ENCODE assay signal across 11 mouse cellular contexts in the genomic region with DNA sequence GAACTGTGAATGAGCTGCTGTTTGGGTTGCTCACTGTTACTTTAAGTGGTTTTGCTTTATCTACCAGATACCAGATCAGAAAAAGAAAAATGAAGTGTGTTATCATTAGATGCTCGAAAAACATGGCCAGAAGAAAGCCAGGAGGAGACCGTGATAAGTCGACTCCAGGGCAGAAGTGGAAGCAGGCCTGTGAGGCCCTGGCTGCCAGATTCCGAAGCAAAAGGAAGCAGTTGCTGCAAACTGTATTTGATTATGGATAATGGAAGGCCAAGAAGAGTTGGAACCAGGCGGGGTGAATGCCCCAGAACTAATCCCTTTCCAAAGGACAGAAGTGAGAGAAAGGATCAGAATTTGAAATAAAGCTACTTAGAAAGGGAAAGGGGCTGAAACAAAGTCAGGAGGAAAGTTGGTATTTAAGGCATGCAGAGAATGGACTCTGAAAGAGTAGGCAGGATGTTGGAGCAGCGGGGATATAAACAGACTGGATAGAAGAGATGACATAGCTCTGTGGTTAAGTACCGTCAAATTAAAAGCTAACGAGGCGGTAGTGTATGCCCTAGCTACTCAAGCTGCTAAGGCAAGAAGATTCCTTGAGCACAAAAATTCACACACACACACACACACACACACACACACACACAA. TPM values are rescaled to one million over a fixed set of nuclear protein-coding genes. Genes with fewer than 3 reads are reported as not detected.
DNase-seq lines count a peak whose midpoint lies in the region; ATAC-seq and TF ChIP-seq lines count a peak whose summit lies in the region.
"Had no signal": no experiment of that assay in that cellular context is flagged by ENCODE, and none has a peak within 500 bp of the region (broad histone marks: within the 10 kb centered on the region; RNA-seq: fewer than 3 reads in every experiment).

No protein-coding gene starts in this region.

- H3K4me2 ChIP-seq in embryonic facial prominence, embryonic 11.5 days (ENCODE audit: low read depth, low read length) = no peak overlapping the region
- H3K4me2 ChIP-seq in liver, embryonic 13.5 days = peak overlapping the region; percentile 39

- TF ChIP-seq POLR2A in kidney, adult 2 months (IDR thresholded peaks at IDR 0.05; ENCODE audit: low read depth, low read length) = no peak

- ATAC-seq in embryonic facial prominence, embryonic 11.5 days (replicated peaks; ENCODE audit: insufficient number of reproducible peaks, low FRiP score, low TSS enrichment, low read depth) = no peak
- ATAC-seq in liver, embryonic 13.5 days (ENCODE audit: low read depth) = peak; percentile 63
- ATAC-seq: hindbrain, embryonic 16.5 days had no signal

- DNase-seq in kidney, adult 2 months = no peak
- DNase-seq in kidney, postnatal 36 days = no peak
- peak; percentile 89 for DNase-seq in Muller cell, postnatal 12 days (ENCODE audit: inconsistent ontology term)
- peak; percentile 36 for DNase-seq in embryonic facial prominence, embryonic 11.5 days (ENCODE audit: low spot score)
- peak; percentile 67 for DNase-seq in liver, embryonic 13.5 days
- no peak for DNase-seq in adrenal gland, adult 2 months
- DNase-seq in ovary, postnatal 14 days (ENCODE audit: low spot score) = no peak
- no peak for DNase-seq in urinary bladder, postnatal 10 days (ENCODE audit: low spot score)
- DNase-seq: cerebellum, postnatal 25 days had no signal

- no peak overlapping the region for H3K4me3 ChIP-seq in kidney, adult 2 months (ENCODE audit: insufficient read depth, low read depth, low read length)
- H3K4me3 ChIP-seq in embryonic facial prominence, embryonic 11.5 days (ENCODE audit: low read depth, low read length) = no peak overlapping the region
- H3K4me3 ChIP-seq in liver, embryonic 13.5 days (replicated peaks) = no peak overlapping the region

- no peaks in the 10 kb centered on the region for H3K27me3 ChIP-seq in kidney, adult 2 months (replicated peaks; ENCODE audit: control insufficient read depth, insufficient read depth, low read length)
- no peaks in the 10 kb centered on the region for H3K27me3 ChIP-seq in embryonic facial prominence, embryonic 11.5 days (ENCODE audit: control insufficient read depth, insufficient read depth, low read length)
- no peaks in the 10 kb centered on the region for H3K27me3 ChIP-seq in liver, embryonic 13.5 days

- H3K9ac ChIP-seq in embryonic facial prominence, embryonic 11.5 days (replicated peaks; ENCODE audit: low read length) = no peak overlapping the region
- H3K9ac ChIP-seq in liver, embryonic 13.5 days = peak overlapping the region; percentile 30; the same call in 1 of the 2 replicates

- no peaks in the 10 kb centered on the region for H3K4me1 ChIP-seq in kidney, adult 2 months (ENCODE audit: control insufficient read depth, insufficient read depth, low read length)
- H3K4me1 ChIP-seq in embryonic facial prominence, embryonic 11.5 days (ENCODE audit: control insufficient read depth, insufficient read depth, low read length) = no peaks in the 10 kb centered on the region
- peaks cover 89% of the 10 kb centered on the region for H3K4me1 ChIP-seq in liver, embryonic 13.5 days (replicated peaks)

- H3K27ac ChIP-seq in kidney, adult 2 months (ENCODE audit: insufficient read depth, low read depth, low read length) = peak overlapping the region; percentile 88
- H3K27ac ChIP-seq in embryonic facial prominence, embryonic 11.5 days (replicated peaks; ENCODE audit: low read depth, low read length) = 0 out of 2 replicates have a peak overlapping the region, but pooled peaks have one; percentile 16
- H3K27ac ChIP-seq in liver, embryonic 13.5 days = peak overlapping the region; percentile 87

- 49% methylated on average over 9 of the region's 9 CpGs for WGBS in kidney, adult 2 months
- WGBS in embryonic facial prominence, embryonic 11.5 days = 20% methylated on average over 9 of the region's 9 CpGs
- WGBS in liver, embryonic 13.5 days (ENCODE audit: insufficient replicate concordance) = 11% methylated on average over 9 of the region's 9 CpGs

- H3K9me3 ChIP-seq in embryonic facial prominence, embryonic 11.5 days (replicated peaks; ENCODE audit: control insufficient read depth, low read length) = no peaks in the 10 kb centered on the region
- no peaks in the 10 kb centered on the region for H3K9me3 ChIP-seq in liver, embryonic 13.5 days (replicated peaks)

- TF ChIP-seq CTCF in kidney, adult 2 months (conservative IDR thresholded peaks at IDR 0.05; ENCODE audit: insufficient read depth, insufficient read length, low read depth, low read length) = no peak

- no peaks in the 10 kb centered on the region for H3K36me3 ChIP-seq in kidney, adult 2 months (ENCODE audit: control insufficient read depth, insufficient read depth, low read length)
- no peaks in the 10 kb centered on the region for H3K36me3 ChIP-seq in embryonic facial prominence, embryonic 11.5 days (replicated peaks; ENCODE audit: control insufficient read depth, insufficient read depth, low read depth, low read length)
- H3K36me3 ChIP-seq in liver, embryonic 13.5 days = no peaks in the 10 kb centered on the region

RNA-seq across cellular contexts. Expression of gene Lats2, which starts 4.7 kb away (rescaled TPM):
- polyA plus RNA-seq in kidney, adult 2 months (2012; rRNA removed) = 31.1 and 35.9 TPM in 2 replicates
- 14.0 and 14.5 TPM in 2 replicates for polyA plus RNA-seq in embryonic facial prominence, embryonic 11.5 days (2014; fragmentation: Nextera tagmentation; extraction: Ambion mirVana)
- polyA plus RNA-seq in liver, embryonic 13.5 days (2015; fragmentation: Nextera tagmentation; extraction: Ambion mirVana) = 3.6 and 4.6 TPM in 2 replicates
- total RNA-seq in adrenal gland, adult 2 months (2021) = 10 to 100 TPM; 43.0 to 44.4 TPM
- polyA plus RNA-seq in adrenal gland, adult 2 months (2012; rRNA removed) = 92.0 and 94.2 TPM in 2 replicates

RNA-seq across cellular contexts. Expression of gene Gm49361, which starts 7.6 kb away (rescaled TPM):
- not detected in 2 replicates for polyA plus RNA-seq in kidney, adult 2 months (2012; rRNA removed)
- not detected in 2 replicates for polyA plus RNA-seq in embryonic facial prominence, embryonic 11.5 days (2014; fragmentation: Nextera tagmentation; extraction: Ambion mirVana)
- not detected in 2 replicates for polyA plus RNA-seq in liver, embryonic 13.5 days (2015; fragmentation: Nextera tagmentation; extraction: Ambion mirVana)
- 1 to 10 TPM in 1 of 2 experiments, not detected in 1; 3.5 TPM for total RNA-seq in adrenal gland, adult 2 months (2021)
- polyA plus RNA-seq in adrenal gland, adult 2 months (2012; rRNA removed) = not detected in 2 replicates
- polyA plus RNA-seq: hindbrain, embryonic 16.5 days; urinary bladder, adult 2 months had no signal

RNA-seq across cellular contexts. Expression of gene Sap18, which starts 44.5 kb away (rescaled TPM):
- polyA plus RNA-seq in kidney, adult 2 months (2012; rRNA removed) = 5.6 and 7.0 TPM in 2 replicates
- 23.3 and 32.7 TPM in 2 replicates for polyA plus RNA-seq in embryonic facial prominence, embryonic 11.5 days (2014; fragmentation: Nextera tagmentation; extraction: Ambion mirVana)
- 10.1 and 11.9 TPM in 2 replicates for polyA plus RNA-seq in liver, embryonic 13.5 days (2015; fragmentation: Nextera tagmentation; extraction: Ambion mirVana)
- total RNA-seq in adrenal gland, adult 2 months (2021) = 10 to 100 TPM; 63.5 to 98.8 TPM
- 24.4 and 32.8 TPM in 2 replicates for polyA plus RNA-seq in adrenal gland, adult 2 months (2012; rRNA removed)

Comparison
In these comparisons a context has a peak if more than half of its experiments do, and no peak if none do; other contexts are left out.
1. DNase-seq: peak in Muller cell, postnatal 12 days (single experiment), embryonic facial prominence, embryonic 11.5 days (single experiment) and liver, embryonic 13.5 days (single experiment); none in kidney, adult 2 months (single experiment), kidney, postnatal 36 days (0 of 2), adrenal gland, adult 2 months (single experiment), ovary, postnatal 14 days (single experiment) and urinary bladder, postnatal 10 days (single experiment).
2. H3K27ac ChIP-seq: peak in every context shown above with its lines; median percentile 88 in kidney, adult 2 months; 87 in liver, embryonic 13.5 days; 16 in embryonic facial prominence, embryonic 11.5 days.